Mouse (Mus musculus) spleen, embryonic (tissue): ENCODE measurements around the gene Ift43.

Source experiments
- CTCF ChIA-PET: fragments of 350-600 bp; sonication (Branson Sonifier 250); formaldehyde crosslinking; loops from one replicate; lab custom pipeline; 2022; lab: Charles Lee

Ift43 gene

GRCm38 (mm10) chr12:86077736-86078135 lies 4.6 kb upstream of the Ift43 start:
- CTCF ChIA-PET = interaction anchor here (1.1 kb wide), 1 partner anchor 148 kb away, joined by 3 read pairs; no protein-coding TSS in a partner anchor

- CTCF ChIA-PET = interaction anchor here (0.7 to 1.1 kb wide), 3 partner anchors 149 to 213 kb away, joined by 3 read pairs; no protein-coding TSS in a partner anchor
Measured at GRCm38 (mm10) chr12:86078176-86078552, 4.2 kb upstream of the Ift43 start.

- CTCF ChIA-PET = interaction anchor here (0.7 to 1.3 kb wide), 4 partner anchors 72 to 214 kb away, joined by 3 to 4 read pairs (median 3); no protein-coding TSS in a partner anchor
Measured at GRCm38 (mm10) chr12:86078553-86079201, 3.7 kb upstream of the Ift43 start, which contains the start of gene Tgfb3. TSS of gene Tgfb3 (minus strand) at chr12:86079041.

GRCm38 (mm10) chr12:86079202-86079667 lies 3.1 kb upstream of the Ift43 start:
- CTCF ChIA-PET = interaction anchor here (0.7 to 1.3 kb wide), 3 partner anchors 25 to 1197 kb away, joined by 4 to 5 read pairs (median 5); no protein-coding TSS in a partner anchor

- CTCF ChIA-PET = no interaction called here
Measured at GRCm38 (mm10) chr12:86085873-86086272, 3.5 kb downstream of the Ift43 start.

GRCm38 (mm10) chr12:86086550-86086949 lies 4.2 kb downstream of the Ift43 start:
- CTCF ChIA-PET = no interaction called here

- CTCF ChIA-PET = no interaction called here
Measured at GRCm38 (mm10) chr12:86088042-86088441, 5.7 kb downstream of the Ift43 start.

- CTCF ChIA-PET = no interaction called here
Measured at GRCm38 (mm10) chr12:86090764-86091163, 8.4 kb downstream of the Ift43 start.

- CTCF ChIA-PET = no interaction called here
Measured at GRCm38 (mm10) chr12:86091601-86092132, 9.3 kb downstream of the Ift43 start.

- CTCF ChIA-PET = no interaction called here
Measured at GRCm38 (mm10) chr12:86094075-86094474, 11.7 kb downstream of the Ift43 start.

- CTCF ChIA-PET = interaction anchor here (0.6 kb wide), 1 partner anchor 26 kb away, joined by 6 read pairs; no protein-coding TSS in a partner anchor
Measured at GRCm38 (mm10) chr12:86095806-86096205, 13.5 kb downstream of the Ift43 start.

- CTCF ChIA-PET = no interaction called here
Measured at GRCm38 (mm10) chr12:86097781-86098180, 15.4 kb downstream of the Ift43 start.

GRCm38 (mm10) chr12:86100711-86101110 lies 18.4 kb downstream of the Ift43 start:
- CTCF ChIA-PET = interaction anchor here (0.6 kb wide), 1 partner anchor 83 kb away, joined by 3 read pairs; no protein-coding TSS in a partner anchor

GRCm38 (mm10) chr12:86102686-86103085 lies 20.3 kb downstream of the Ift43 start:
- CTCF ChIA-PET = interaction anchor here (0.6 kb wide), 1 partner anchor 181 kb away, joined by 4 read pairs; no protein-coding TSS in a partner anchor

- CTCF ChIA-PET = interaction anchor here (0.6 kb wide), 1 partner anchor 24 kb away, joined by 5 read pairs; no protein-coding TSS in a partner anchor
Measured at GRCm38 (mm10) chr12:86103391-86103790, 21.1 kb downstream of the Ift43 start.

- CTCF ChIA-PET = interaction anchor here (0.6 kb wide), 1 partner anchor 24 kb away, joined by 5 read pairs; no protein-coding TSS in a partner anchor
Measured at GRCm38 (mm10) chr12:86103852-86104251, 21.5 kb downstream of the Ift43 start.

GRCm38 (mm10) chr12:86104297-86104696 lies 22.0 kb downstream of the Ift43 start:
- CTCF ChIA-PET = no interaction called here

GRCm38 (mm10) chr12:86105546-86105945 lies 23.2 kb downstream of the Ift43 start:
- CTCF ChIA-PET = no interaction called here

- CTCF ChIA-PET = no interaction called here
Measured at GRCm38 (mm10) chr12:86106086-86106485, 23.7 kb downstream of the Ift43 start.

- CTCF ChIA-PET = no interaction called here
Measured at GRCm38 (mm10) chr12:86107645-86108044, 25.3 kb downstream of the Ift43 start.

GRCm38 (mm10) chr12:86109531-86109930 lies 27.2 kb downstream of the Ift43 start:
- CTCF ChIA-PET = no interaction called here

- CTCF ChIA-PET = no interaction called here
Measured at GRCm38 (mm10) chr12:86110637-86111036, 28.3 kb downstream of the Ift43 start.
